Mouse (Mus musculus) heart, adult 2 months (tissue): ENCODE measurements around the gene Scaf4.

Experiments
- CTCF ChIP-seq: fragments of 200-600 bp; IDR thresholded peaks from 2 replicates; pipeline ENCODE4 v1.8.1; 2022; ENCODE audit warnings: antibody characterized with exemption, mild to moderate bottlenecking, moderate library complexity
- EP300 ChIP-seq: fragments of 200-500 bp; IDR thresholded peaks from 2 replicates; pipeline ENCODE4 v1.6.1; 2011; ENCODE audit warnings: low read depth, low read length, control low read depth; ENCODE audit not compliant: insufficient read depth
- POLR2A ChIP-seq: fragments of 200-500 bp; IDR thresholded peaks from 2 replicates; pipeline ENCODE4 v1.6.1; 2011; ENCODE audit warnings: mild to moderate bottlenecking, low read depth, low read length, control low read depth; ENCODE audit not compliant: insufficient read depth

DNA sequence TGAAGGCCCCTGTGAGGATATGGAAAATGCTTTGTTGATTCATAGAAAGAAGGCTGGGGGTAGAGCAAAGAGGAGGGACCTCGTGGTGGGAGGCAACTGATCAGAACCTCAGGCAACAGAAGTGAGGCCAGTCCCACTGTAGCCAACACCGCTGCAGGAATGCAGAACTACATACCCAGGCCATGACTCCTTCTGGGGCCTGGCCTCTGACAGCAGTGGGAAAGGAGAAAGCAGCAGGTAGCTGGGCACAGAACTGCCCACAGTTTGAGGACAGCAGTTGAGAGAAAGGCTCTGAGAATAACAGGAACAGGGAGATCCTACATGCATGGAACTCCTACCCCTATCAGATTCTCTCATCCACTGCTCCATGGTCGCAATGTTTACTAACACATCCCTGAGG lies 75.3 kb downstream of the Scaf4 start:
- TF ChIP-seq CTCF (no peak), POLR2A (no peak), EP300 (no peak)
